Comparison of ENCODE assay signal across 19 mouse cellular contexts in genomic region chr11:11725252-11725875, GRCm38 (mm10). TPM values are rescaled to one million over a fixed set of nuclear protein-coding genes. Genes with fewer than 3 reads are reported as not detected.
A peak's percentile ranks its signal among the peaks of the same experiment; 100 is the strongest.
DNase-seq lines count a peak whose midpoint lies in the region; ATAC-seq and TF ChIP-seq lines count a peak whose summit lies in the region.
"Had no signal": no experiment of that assay in that cellular context is flagged by ENCODE, and none has a peak within 500 bp of the region (broad histone marks: within the 10 kb centered on the region; RNA-seq: fewer than 3 reads in every experiment).

No protein-coding gene starts in this region.

- no peaks in the 10 kb centered on the region for H3K27me3 ChIP-seq in liver, postnatal 0 days (ENCODE audit: insufficient read depth, low read length)
- H3K27me3 ChIP-seq in forebrain, embryonic 16.5 days (replicated peaks; ENCODE audit: control insufficient read depth, insufficient read depth, low read length), result no peaks in the 10 kb centered on the region
- H3K27me3 ChIP-seq: embryonic facial prominence, embryonic 12.5 days; forebrain, embryonic 15.5 days; heart, embryonic 13.5 days; limb, embryonic 12.5 days; lung, embryonic 15.5 days; midbrain, embryonic 13.5 days had no signal

- ATAC-seq in CD4-positive, CD25-positive, alpha-beta regulatory T cell, adult 4 months, result peak; percentile 12
- peak; percentile 7 for ATAC-seq in activated CD4-positive, CD25-positive, alpha-beta regulatory T cell, adult 4 months
- ATAC-seq in liver, postnatal 0 days, result no peak
- ATAC-seq in forebrain, embryonic 16.5 days, result no peak
- ATAC-seq: forebrain, embryonic 15.5 days; midbrain, embryonic 13.5 days had no signal

- no peak overlapping the region for H3K9ac ChIP-seq in liver, postnatal 0 days (replicated peaks)
- no peak overlapping the region for H3K9ac ChIP-seq in forebrain, embryonic 16.5 days (replicated peaks; ENCODE audit: low read depth, low read length)
- H3K9ac ChIP-seq: embryonic facial prominence, embryonic 12.5 days; forebrain, embryonic 15.5 days; heart, embryonic 13.5 days; limb, embryonic 12.5 days; lung, embryonic 15.5 days; midbrain, embryonic 13.5 days had no signal

- no peak overlapping the region for H3K4me3 ChIP-seq in liver, postnatal 0 days (ENCODE audit: low read depth, low read length)
- H3K4me3 ChIP-seq in forebrain, embryonic 16.5 days (replicated peaks; ENCODE audit: low read length), result no peak overlapping the region
- H3K4me3 ChIP-seq: embryonic facial prominence, embryonic 12.5 days; forebrain, embryonic 15.5 days; gastrocnemius, adult 2 months; heart, embryonic 13.5 days; hindbrain, embryonic 10.5 days; limb, embryonic 12.5 days; lung, embryonic 15.5 days; midbrain, embryonic 13.5 days had no signal

- peak overlapping the region; percentile 12; the same call in 1 of the 2 replicates for H3K27ac ChIP-seq in liver, postnatal 0 days (ENCODE audit: low read depth)
- no peak overlapping the region for H3K27ac ChIP-seq in forebrain, embryonic 16.5 days (ENCODE audit: low read length)
- H3K27ac ChIP-seq: embryonic facial prominence, embryonic 12.5 days; forebrain, embryonic 15.5 days; gastrocnemius, adult 2 months; heart, embryonic 13.5 days; hindbrain, embryonic 10.5 days; limb, embryonic 12.5 days; lung, embryonic 15.5 days; midbrain, embryonic 13.5 days had no signal

- no peak for DNase-seq in liver, postnatal 0 days
- peak; percentile 75 for DNase-seq in thymus, postnatal 25 days
- no peak for DNase-seq in ovary, postnatal 10 days (ENCODE audit: low spot score)
- no peak for DNase-seq in kidney, postnatal 14 days
- DNase-seq: adrenal gland, postnatal 36 days; cerebellum, adult 9-10 months; gastrocnemius, adult 2 months; kidney, adult 9 months; kidney, postnatal 4 days had no signal

- TF ChIP-seq EP300 in liver, postnatal 0 days (IDR thresholded peaks at IDR 0.05; ENCODE audit: low read depth), result no peak

- H3K4me1 ChIP-seq in liver, postnatal 0 days (ENCODE audit: insufficient read depth), result peaks cover 46% of the 10 kb centered on the region
- no peaks in the 10 kb centered on the region for H3K4me1 ChIP-seq in forebrain, embryonic 16.5 days (replicated peaks; ENCODE audit: control insufficient read depth, insufficient read depth, low read length)
- H3K4me1 ChIP-seq: embryonic facial prominence, embryonic 12.5 days; forebrain, embryonic 15.5 days; heart, embryonic 13.5 days; hindbrain, embryonic 10.5 days; limb, embryonic 12.5 days; lung, embryonic 15.5 days; midbrain, embryonic 13.5 days had no signal

- H3K4me2 ChIP-seq in liver, postnatal 0 days (ENCODE audit: low read depth, low read length), result no peak overlapping the region
- H3K4me2 ChIP-seq in forebrain, embryonic 16.5 days (ENCODE audit: low read length), result no peak overlapping the region
- H3K4me2 ChIP-seq: embryonic facial prominence, embryonic 12.5 days; forebrain, embryonic 15.5 days; heart, embryonic 13.5 days; limb, embryonic 12.5 days; lung, embryonic 15.5 days; midbrain, embryonic 13.5 days had no signal

- no peaks in the 10 kb centered on the region for H3K9me3 ChIP-seq in liver, postnatal 0 days (ENCODE audit: low read length)
- no peaks in the 10 kb centered on the region for H3K9me3 ChIP-seq in forebrain, embryonic 16.5 days (ENCODE audit: control insufficient read depth, low read length)
- H3K9me3 ChIP-seq: embryonic facial prominence, embryonic 12.5 days; forebrain, embryonic 15.5 days; heart, embryonic 13.5 days; hindbrain, embryonic 10.5 days; limb, embryonic 12.5 days; lung, embryonic 15.5 days; midbrain, embryonic 13.5 days had no signal

- 77% methylated on average over 11 of the region's 11 CpGs for WGBS in liver, postnatal 0 days (ENCODE audit: insufficient replicate concordance)
- WGBS in forebrain, embryonic 16.5 days, result 89% methylated on average over 11 of the region's 11 CpGs

- no peak for TF ChIP-seq CTCF in liver, postnatal 0 days (IDR thresholded peaks at IDR 0.05; ENCODE audit: low read depth)

- peaks cover 6% of the 10 kb centered on the region; the same call in 1 of the 2 replicates for H3K36me3 ChIP-seq in liver, postnatal 0 days (replicated peaks; ENCODE audit: insufficient read depth, low read length)
- no peaks in the 10 kb centered on the region for H3K36me3 ChIP-seq in forebrain, embryonic 16.5 days (ENCODE audit: control insufficient read depth, insufficient read depth)
- H3K36me3 ChIP-seq: embryonic facial prominence, embryonic 12.5 days; forebrain, embryonic 15.5 days; heart, embryonic 13.5 days; hindbrain, embryonic 10.5 days; limb, embryonic 12.5 days; lung, embryonic 15.5 days; midbrain, embryonic 13.5 days had no signal

RNA-seq across cellular contexts. Expression of gene Ikzf1, which starts 40.6 kb away (rescaled TPM):
- 100 to 1,000 TPM; 130 to 149 TPM for polyA plus RNA-seq in CD4-positive, CD25-positive, alpha-beta regulatory T cell, adult 4 months (2017; shearing (Covaris generic))
- polyA plus RNA-seq in activated CD4-positive, CD25-positive, alpha-beta regulatory T cell, adult 4 months (2017; shearing (Covaris generic)), result 100 to 1,000 TPM; 133 to 140 TPM
- polyA plus RNA-seq in liver, postnatal 0 days (2015; fragmentation: Nextera tagmentation; extraction: Ambion mirVana), result 11.6 and 12.5 TPM in 2 replicates
- 1.9 and 2.6 TPM in 2 replicates for polyA plus RNA-seq in forebrain, embryonic 16.5 days (2015; fragmentation: Nextera tagmentation; extraction: Ambion mirVana)

Comparison
In these comparisons a context has a peak if more than half of its experiments do, and no peak if none do; other contexts are left out.
1. ATAC-seq: peak in CD4-positive, CD25-positive, alpha-beta regulatory T cell, adult 4 months (single experiment) and activated CD4-positive, CD25-positive, alpha-beta regulatory T cell, adult 4 months (single experiment); none in liver, postnatal 0 days (single experiment) and forebrain, embryonic 16.5 days (single experiment).